Mouse (Mus musculus): Measurements from ENCODE around the gene Sly. TPM values are rescaled to one million over a fixed set of nuclear protein-coding genes. Genes with fewer than 3 reads are reported as not detected.
"Not testable (repeated sequence)": the region's sequence is repeated elsewhere in the genome, so short reads cannot be mapped to it uniquely, and the experiment has no call there.

The Sly gene
- not detected in 2 replicates for polyA plus RNA-seq (2014; fragmentation: Nextera tagmentation; extraction: Ambion mirVana)

GRCm38 (mm10) chrY:57186888-57187287 is at the start of gene Sly:
Sly (plus strand) TSS chrY:57187188.
- not testable (repeated sequence) for H3K4me2 ChIP-seq (ENCODE audit: low read length); H3K4me1 ChIP-seq (ENCODE audit: control insufficient read depth in 2 of 2, insufficient read depth in 2 of 2, low read length in 2 of 2); H3K27me3 ChIP-seq (ENCODE audit: control insufficient read depth, insufficient read depth, low read length); H3K27ac ChIP-seq (replicated peaks in 1 of 2; ENCODE audit: control insufficient read depth in 1 of 2, insufficient read depth in 1 of 2, low read depth in 2 of 2, low read length in 2 of 2); H3K36me3 ChIP-seq (ENCODE audit: control insufficient read depth, insufficient read depth, low read length); ATAC-seq (ENCODE audit: insufficient number of reproducible peaks, insufficient read depth, low FRiP score, low read depth); H3K9ac ChIP-seq (ENCODE audit: low read length); H3K4me3 ChIP-seq (ENCODE audit: control insufficient read depth in 1 of 2, insufficient read depth in 1 of 2, low read depth in 1 of 2, low read length in 2 of 2); H3K9me3 ChIP-seq (ENCODE audit: control insufficient read depth, low read length)
- WGBS = no CpG with 5 or more reads among the region's 5 CpGs
